Mouse (Mus musculus) CH12.LX (cell line): ENCODE results near the gene Fgf22. TPM values are rescaled to one million over a fixed set of nuclear protein-coding genes. Genes with fewer than 3 reads are reported as not detected.

Source experiments
- DNase-seq: peaks from one replicate; pipeline ENCODE4 v3.0.0-alpha.2; 2013; ENCODE audit errors: extremely low read depth
- H3K27ac ChIP-seq: 2 replicates; pipeline ENCODE4 v1.5.1; 2012; ENCODE audit warnings: low read depth, mild to moderate bottlenecking, control low read depth, moderate library complexity; ENCODE audit not compliant: insufficient read depth
- H3K27me3 ChIP-seq: replicated peaks from 2 replicates; pipeline ENCODE3; 2012; ENCODE audit warnings: inconsistent platforms
- H3K36me3 ChIP-seq, 2 experiments: replicated peaks in 1 of 2; 2 replicates each; pipeline versions ENCODE3 to v1.6.1; 2012; ENCODE audit warnings: inconsistent platforms in 1 of 2, low read length in 1 of 2, mild to moderate bottlenecking in 1 of 2, mixed read lengths in 1 of 2, moderate library complexity in 1 of 2; ENCODE audit not compliant: control insufficient read depth in 1 of 2, insufficient read depth in 1 of 2
- H3K4me1 ChIP-seq, 2 experiments: 2 replicates each; pipeline ENCODE4 v1.6.1; 2012; ENCODE audit warnings: inconsistent platforms in 1 of 2, moderate library complexity in 1 of 2; ENCODE audit not compliant: insufficient read depth in 2 of 2, control insufficient read depth in 1 of 2
- H3K4me2 ChIP-seq: 2 replicates; pipeline ENCODE4 v1.6.1; 2012; ENCODE audit warnings: low read depth, mild to moderate bottlenecking, control low read depth; ENCODE audit not compliant: poor library complexity, insufficient read depth, severe bottlenecking
- H3K4me3 ChIP-seq, 3 experiments: fragments of 150-350 bp in 1 of 3; sonication (generic) in 1 of 3; replicated peaks in 1 of 3; 2 replicates each; pipeline versions ENCODE3 to v1.5.1; 2011 to 2012; ENCODE audit warnings: low read depth in 2 of 3, low read length in 2 of 3, mild to moderate bottlenecking in 2 of 3, moderate library complexity in 2 of 3, control low read depth in 1 of 3, improper control_type of control experiment in 1 of 3, inconsistent platforms in 1 of 3, mixed read lengths in 1 of 3; ENCODE audit not compliant: poor library complexity in 1 of 3
- H3K79me2 ChIP-seq: replicated peaks from 2 replicates; pipeline ENCODE4 v1.6.1; 2012; ENCODE audit warnings: mild to moderate bottlenecking, moderate library complexity; ENCODE audit not compliant: control insufficient read depth, poor library complexity, insufficient read depth, severe bottlenecking; ENCODE audit errors: extremely low read depth
- H3K9ac ChIP-seq: 2 replicates; pipeline ENCODE4 v1.6.1; 2012; ENCODE audit warnings: low read depth, mild to moderate bottlenecking, control low read depth, moderate library complexity; ENCODE audit not compliant: insufficient read depth
- H3K9me3 ChIP-seq: replicated peaks from 2 replicates; pipeline ENCODE3; 2012; ENCODE audit warnings: low read length, inconsistent platforms, mixed read lengths
- BHLHE40 ChIP-seq: IDR thresholded peaks from 2 replicates; pipeline ENCODE4 v1.6.1; 2011; ENCODE audit warnings: mild to moderate bottlenecking, low read depth, low read length, improper control_type of control experiment
- CHD1 ChIP-seq: IDR thresholded peaks from 2 replicates; pipeline ENCODE4 v1.6.1; 2012; ENCODE audit warnings: low read depth, low read length, improper control_type of control experiment, inconsistent platforms
- CHD2 ChIP-seq: IDR thresholded peaks from 2 replicates; pipeline ENCODE4 v1.6.1; 2011; ENCODE audit warnings: low read length, improper control_type of control experiment
- E2F4 ChIP-seq: IDR thresholded peaks from 2 replicates; pipeline ENCODE4 v1.6.1; 2011; ENCODE audit warnings: low read depth, low read length, improper control_type of control experiment; ENCODE audit not compliant: insufficient replicate concordance
- EP300 ChIP-seq: IDR thresholded peaks from 2 replicates; pipeline ENCODE4 v1.6.1; 2011; ENCODE audit warnings: low read length, improper control_type of control experiment
- ETS1 ChIP-seq: conservative IDR thresholded peaks from 2 replicates; pipeline ENCODE4 v1.6.1; 2012; ENCODE audit warnings: low read depth, mild to moderate bottlenecking, inconsistent platforms, low read length, improper control_type of control experiment, moderate library complexity
- GABPA ChIP-seq: IDR thresholded peaks from 2 replicates; pipeline ENCODE4 v1.6.1; 2012; ENCODE audit warnings: low read depth, low read length, improper control_type of control experiment, inconsistent platforms; ENCODE audit not compliant: insufficient replicate concordance
- HCFC1 ChIP-seq: IDR thresholded peaks from 2 replicates; pipeline ENCODE4 v1.6.1; 2012; ENCODE audit warnings: low read depth, mild to moderate bottlenecking, inconsistent platforms, low read length, improper control_type of control experiment
- IRF4 ChIP-seq: IDR thresholded peaks from 2 replicates; pipeline ENCODE4 v1.6.1; 2014; ENCODE audit warnings: low read depth, mild to moderate bottlenecking, inconsistent platforms, low read length, improper control_type of control experiment
- JUND ChIP-seq: conservative IDR thresholded peaks from 2 replicates; pipeline ENCODE4 v1.6.1; 2011; ENCODE audit warnings: low read depth, low read length, improper control_type of control experiment
- KAT2A ChIP-seq: IDR thresholded peaks from 2 replicates; pipeline ENCODE4 v1.6.1; 2012; ENCODE audit warnings: low read length, improper control_type of control experiment, inconsistent platforms; ENCODE audit not compliant: insufficient replicate concordance
- PAX5 ChIP-seq: IDR thresholded peaks from 2 replicates; pipeline ENCODE4 v1.6.1; 2012; ENCODE audit warnings: low read length, inconsistent platforms, mixed read lengths
- POLR2AphosphoS2 ChIP-seq: IDR thresholded peaks from 2 replicates; pipeline ENCODE4 v1.6.1; 2011; ENCODE audit warnings: low read depth, low read length, improper control_type of control experiment
- RAD21 ChIP-seq: IDR thresholded peaks from 2 replicates; pipeline ENCODE4 v1.6.1; 2011; ENCODE audit warnings: low read depth, mild to moderate bottlenecking, low read length, improper control_type of control experiment, moderate library complexity
- RCOR1 ChIP-seq: conservative IDR thresholded peaks from 2 replicates; pipeline ENCODE4 v1.6.1; 2012; ENCODE audit warnings: low read depth, mild to moderate bottlenecking, inconsistent platforms, low read length, improper control_type of control experiment
- TBP ChIP-seq: conservative IDR thresholded peaks from 2 replicates; pipeline ENCODE4 v1.6.1; 2011; ENCODE audit warnings: low read depth, low read length, improper control_type of control experiment
- TCF12 ChIP-seq: IDR thresholded peaks from 2 replicates; pipeline ENCODE4 v1.6.1; 2014; ENCODE audit warnings: low read depth, mild to moderate bottlenecking, inconsistent platforms, low read length, improper control_type of control experiment
- USF1 ChIP-seq: IDR thresholded peaks from 2 replicates; pipeline ENCODE4 v1.6.1; 2014; ENCODE audit warnings: low read depth, mild to moderate bottlenecking, inconsistent platforms, low read length, improper control_type of control experiment
- ZMIZ1 ChIP-seq: IDR thresholded peaks from 2 replicates; pipeline ENCODE4 v1.6.1; 2012; ENCODE audit warnings: low read depth, mild to moderate bottlenecking, inconsistent platforms, low read length, improper control_type of control experiment
- dilution Hi-C: fragments of 300-500 bp; cut with MboI; formaldehyde crosslinking; loops from 2 replicates; pipeline ENCODE4 v1.14.3; 2020; ENCODE audit warnings: low sequenced_read_pairs; ENCODE audit not compliant: extremely low pct_unique_long_range_greater_than_20kb, extremely low pct_ligation_motif_present
- in situ Hi-C: fragments of 300-500 bp; cut with MboI; formaldehyde crosslinking; loops from 3 replicates; pipeline ENCODE4 v1.14.3; 2019; ENCODE audit warnings: low sequenced_read_pairs, low pct_ligation_motif_present, low pct_unique_long_range_greater_than_20kb, mixed read lengths
- polyA plus RNA-seq: library from polyadenylated mRNA; unstranded; fragments of >175 nt; gene quantifications from 2 replicates; pipeline ENCODE4 v1.2.1, GENCODE M21; 2012; ENCODE audit warnings: low read depth; ENCODE audit not compliant: insufficient read length
- total RNA-seq, 2 experiments: library from RNA; depleted of rRNA; stranded (reverse); fragments of 300-350 nt in 1 of 2; fragments of >200 nt in 1 of 2; gene quantifications; 2 replicates each; pipeline ENCODE4 v1.2.3; 2012 to 2014

The Fgf22 gene
- total and polyA plus RNA-seq, 3 experiments = not detected

GRCm38 (mm10) chr10:79755854-79756253, 978 bp downstream of the Fgf22 start:
- dilution Hi-C loops = no loop called here
- Histone ChIP-seq H3K9ac (no peak overlapping the region), H3K79me2 (no peaks in the 10 kb centered on the region), H3K27me3 (no peaks in the 10 kb centered on the region)
- TF ChIP-seq GABPA (no peak), JUND (no peak), CHD2 (no peak), USF1 (no peak), KAT2A (no peak), E2F4 (no peak), RAD21 (no peak), TCF12 (no peak), EP300 (no peak), HCFC1 (no peak), RCOR1 (no peak), TBP (no peak), POLR2AphosphoS2 (no peak), PAX5 (no peak), BHLHE40 (no peak), IRF4 (no peak), ZMIZ1 (no peak), ETS1 (no peak), CHD1 (no peak)
- TF ChIP-seq, all 38 proteins: peak for 0
- no peaks in the 10 kb centered on the region for H3K9me3 ChIP-seq
- DNase-seq = no peak
- H3K4me1 ChIP-seq = no peaks in the 10 kb centered on the region; a peak in 1 of 4 replicates
- H3K4me2 ChIP-seq = no peak overlapping the region
- H3K4me3 ChIP-seq = no peak overlapping the region
- in situ Hi-C loops = no loop called here
- H3K36me3 ChIP-seq = peaks cover 38 to 53% of the 10 kb centered on the region in 2 experiments
- no peak overlapping the region for H3K27ac ChIP-seq

GRCm38 (mm10) chr10:79756660-79757059, 1.8 kb downstream of the Fgf22 start:
- Histone ChIP-seq H3K4me1 (no peaks in the 10 kb centered on the region; a peak in 1 of 4 replicates), H3K36me3 (peaks cover 46 to 61% of the 10 kb centered on the region in 2 experiments), H3K27me3 (no peaks in the 10 kb centered on the region), H3K79me2 (no peaks in the 10 kb centered on the region), H3K9ac (no peak overlapping the region), H3K9me3 (no peaks in the 10 kb centered on the region), H3K4me2 (no peak overlapping the region), H3K4me3 (no peak overlapping the region), H3K27ac (no peak overlapping the region)
- in situ Hi-C loops (no loop called here), dilution Hi-C loops (no loop called here)
- TF ChIP-seq POLR2AphosphoS2 (0 out of 2 replicates have a peak, but pooled peaks have one; percentile 9), CHD2 (no peak)
- DNase-seq = no peak
